30 mouse cellular contexts compared by ENCODE assay signal in genomic region chr2:68034711-68035110, GRCm38 (mm10).
DNase-seq lines count a peak whose midpoint lies in the region; ATAC-seq and TF ChIP-seq lines count a peak whose summit lies in the region.
"Had no signal": no experiment of that assay in that cellular context is flagged by ENCODE, and none has a peak within 500 bp of the region (broad histone marks: within the 10 kb centered on the region; RNA-seq: fewer than 3 reads in every experiment).

No protein-coding gene starts in this region.

- H3K9ac ChIP-seq in lung, postnatal 0 days (replicated peaks; ENCODE audit: low read depth), result no peak overlapping the region
- no peak overlapping the region for H3K9ac ChIP-seq in intestine, embryonic 16.5 days (ENCODE audit: low read depth, low read length)
- H3K9ac ChIP-seq: embryonic facial prominence, embryonic 12.5 days; heart, embryonic 15.5 days; limb, embryonic 15.5 days; liver, embryonic 13.5 days; midbrain, embryonic 13.5 days; neural tube, embryonic 13.5 days had no signal

- no peak overlapping the region for H3K4me3 ChIP-seq in cortical plate, adult 2 months (ENCODE audit: insufficient read depth, low read length)
- no peak overlapping the region for H3K4me3 ChIP-seq in lung, postnatal 0 days (ENCODE audit: low read depth, low read length)
- no peak overlapping the region for H3K4me3 ChIP-seq in intestine, embryonic 16.5 days (ENCODE audit: low read length)
- H3K4me3 ChIP-seq: embryonic facial prominence, embryonic 12.5 days; heart, embryonic 10.5 days; heart, embryonic 15.5 days; limb, embryonic 10.5 days; limb, embryonic 15.5 days; liver, embryonic 13.5 days; midbrain, embryonic 13.5 days; neural tube, embryonic 13.5 days had no signal

- no peaks in the 10 kb centered on the region for H3K36me3 ChIP-seq in lung, postnatal 0 days (ENCODE audit: insufficient read depth, low read length)
- H3K36me3 ChIP-seq in intestine, embryonic 16.5 days (ENCODE audit: control insufficient read depth, insufficient read depth, low read length), result no peaks in the 10 kb centered on the region
- H3K36me3 ChIP-seq: embryonic facial prominence, embryonic 12.5 days; heart, embryonic 10.5 days; heart, embryonic 15.5 days; limb, embryonic 10.5 days; limb, embryonic 15.5 days; liver, embryonic 13.5 days; midbrain, embryonic 13.5 days; neural tube, embryonic 13.5 days had no signal

- H3K4me2 ChIP-seq in lung, postnatal 0 days (replicated peaks; ENCODE audit: low read depth, low read length), result no peak overlapping the region
- H3K4me2 ChIP-seq in intestine, embryonic 16.5 days (ENCODE audit: low read depth, low read length), result no peak overlapping the region
- H3K4me2 ChIP-seq: embryonic facial prominence, embryonic 12.5 days; heart, embryonic 15.5 days; limb, embryonic 15.5 days; liver, embryonic 13.5 days; midbrain, embryonic 13.5 days; neural tube, embryonic 13.5 days had no signal

- no peak for ATAC-seq in lung, postnatal 0 days
- no peak for ATAC-seq in intestine, embryonic 16.5 days
- ATAC-seq: forebrain, embryonic 14.5 days; hindbrain, embryonic 16.5 days; midbrain, embryonic 13.5 days had no signal

- WGBS in lung, postnatal 0 days, result 81% methylated on average over 3 of the region's 3 CpGs
- WGBS in intestine, embryonic 16.5 days, result 80% methylated on average over 3 of the region's 3 CpGs

- no peaks in the 10 kb centered on the region for H3K9me3 ChIP-seq in lung, postnatal 0 days (ENCODE audit: low read length)
- H3K9me3 ChIP-seq in intestine, embryonic 16.5 days (ENCODE audit: control insufficient read depth, low read length), result 0 out of 2 replicates have a peak, but pooled peaks cover 2% of the 10 kb centered on the region
- H3K9me3 ChIP-seq: embryonic facial prominence, embryonic 12.5 days; heart, embryonic 10.5 days; limb, embryonic 10.5 days; limb, embryonic 15.5 days; liver, embryonic 13.5 days; midbrain, embryonic 13.5 days; neural tube, embryonic 13.5 days had no signal

- TF ChIP-seq CTCF in cortical plate, adult 2 months (IDR thresholded peaks at IDR 0.05; ENCODE audit: extremely low read depth, insufficient read depth, low read length), result no peak
- TF ChIP-seq CTCF in lung, postnatal 0 days (IDR thresholded peaks at IDR 0.05), result no peak

- TF ChIP-seq POLR2A in cortical plate, adult 2 months (IDR thresholded peaks at IDR 0.05; ENCODE audit: extremely low read depth, insufficient read depth, low read length), result no peak

- H3K4me1 ChIP-seq in cortical plate, adult 2 months (ENCODE audit: control insufficient read depth, insufficient read depth, low read length), result no peaks in the 10 kb centered on the region; the same call in 1 of the 2 replicates
- no peaks in the 10 kb centered on the region for H3K4me1 ChIP-seq in lung, postnatal 0 days (ENCODE audit: insufficient read depth, low read depth, low read length)
- no peaks in the 10 kb centered on the region for H3K4me1 ChIP-seq in intestine, embryonic 16.5 days (ENCODE audit: control insufficient read depth, insufficient read depth, low read length)
- H3K4me1 ChIP-seq: embryonic facial prominence, embryonic 12.5 days; heart, embryonic 10.5 days; heart, embryonic 15.5 days; limb, embryonic 10.5 days; limb, embryonic 15.5 days; liver, embryonic 13.5 days; midbrain, embryonic 13.5 days; neural tube, embryonic 13.5 days had no signal

- peak overlapping the region; percentile 92 for H3K27ac ChIP-seq in cortical plate, adult 2 months (ENCODE audit: insufficient read depth, low read length)
- H3K27ac ChIP-seq in lung, postnatal 0 days (ENCODE audit: low read length), result no peak overlapping the region
- H3K27ac ChIP-seq in intestine, embryonic 16.5 days (ENCODE audit: low read length), result no peak overlapping the region
- H3K27ac ChIP-seq: embryonic facial prominence, embryonic 12.5 days; heart, embryonic 10.5 days; heart, embryonic 15.5 days; limb, embryonic 10.5 days; limb, embryonic 15.5 days; liver, embryonic 13.5 days; macrophage; midbrain, embryonic 13.5 days; neural tube, embryonic 13.5 days had no signal

- peak; percentile 19 for DNase-seq in layer of hippocampus, adult 9-11 months
- no peak for DNase-seq in layer of hippocampus, adult 8-10 months (ENCODE audit: low spot score in 2 of 2)
- peak; percentile 87 for DNase-seq in brain, adult 2 months (ENCODE audit: low read depth, low spot score)
- DNase-seq in right cerebral cortex, postnatal 25 days, result peak; percentile 23
- DNase-seq in lung, postnatal 0 days (ENCODE audit: low spot score), result no peak
- DNase-seq: B cell, adult 2 months; cerebellum, adult 8-10 months; cerebellum, postnatal 36 days; embryo, embryonic 11 days; gastrocnemius, postnatal 25 days; heart, adult 11 months; kidney, adult 2 months; kidney, postnatal 4 days; liver, embryonic 13.5 days; lung, adult 18-20 months; lung, postnatal 10 days; thymus, adult 18-20 months; thymus, postnatal 25 days had no signal

- no peaks in the 10 kb centered on the region for H3K27me3 ChIP-seq in lung, postnatal 0 days (replicated peaks; ENCODE audit: insufficient read depth, low read length)
- no peaks in the 10 kb centered on the region for H3K27me3 ChIP-seq in intestine, embryonic 16.5 days (replicated peaks; ENCODE audit: control insufficient read depth, insufficient read depth, low read length)
- H3K27me3 ChIP-seq: embryonic facial prominence, embryonic 12.5 days; heart, embryonic 15.5 days; limb, embryonic 15.5 days; liver, embryonic 13.5 days; midbrain, embryonic 13.5 days; neural tube, embryonic 13.5 days had no signal

- TF ChIP-seq EP300 in lung, postnatal 0 days (IDR thresholded peaks at IDR 0.05), result no peak

Comparison
In these comparisons a context has a peak if more than half of its experiments do, and no peak if none do; other contexts are left out.
1. DNase-seq: peak in layer of hippocampus, adult 9-11 months (single experiment), brain, adult 2 months (single experiment) and right cerebral cortex, postnatal 25 days (single experiment); none in layer of hippocampus, adult 8-10 months (0 of 2) and lung, postnatal 0 days (single experiment).